Mouse (Mus musculus): ENCODE data around the gene Blnk.

The Blnk gene

DNA sequence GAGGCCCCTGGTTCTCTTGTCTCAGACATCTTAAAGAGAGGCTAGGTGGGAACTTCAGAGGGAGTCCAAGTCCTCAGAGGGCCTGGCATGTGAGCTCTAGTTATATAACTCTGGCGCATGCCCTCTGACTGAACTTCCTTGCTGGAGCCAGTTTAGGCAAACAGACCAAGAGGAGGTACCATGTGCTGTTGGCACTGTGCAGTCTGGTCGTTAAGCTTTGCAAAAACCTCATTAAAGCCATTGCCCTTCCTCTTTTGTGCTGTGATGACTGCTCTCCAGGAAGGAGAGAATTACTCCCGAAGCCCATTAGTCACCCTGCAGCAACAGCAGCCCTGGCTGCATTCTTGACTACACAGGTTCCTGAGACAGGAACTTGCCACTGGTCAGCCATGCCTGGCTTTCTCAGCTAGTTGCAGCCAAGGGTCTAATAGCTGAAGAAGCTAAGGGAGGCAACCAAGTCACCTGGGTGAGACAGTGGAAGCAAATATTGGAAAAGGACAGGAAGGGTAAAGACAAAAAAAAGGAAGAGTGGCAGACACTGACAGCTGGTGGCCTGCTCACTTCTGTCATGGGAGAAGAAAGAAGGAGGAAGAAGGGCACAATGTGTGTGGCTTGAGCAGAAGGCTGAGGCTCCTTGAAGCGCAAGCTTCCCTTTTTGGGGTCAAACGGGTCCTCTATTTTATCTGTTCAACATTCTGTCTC, 4.3 kb upstream of the Blnk start:
- peak; percentile 52 for DNase-seq

DNA sequence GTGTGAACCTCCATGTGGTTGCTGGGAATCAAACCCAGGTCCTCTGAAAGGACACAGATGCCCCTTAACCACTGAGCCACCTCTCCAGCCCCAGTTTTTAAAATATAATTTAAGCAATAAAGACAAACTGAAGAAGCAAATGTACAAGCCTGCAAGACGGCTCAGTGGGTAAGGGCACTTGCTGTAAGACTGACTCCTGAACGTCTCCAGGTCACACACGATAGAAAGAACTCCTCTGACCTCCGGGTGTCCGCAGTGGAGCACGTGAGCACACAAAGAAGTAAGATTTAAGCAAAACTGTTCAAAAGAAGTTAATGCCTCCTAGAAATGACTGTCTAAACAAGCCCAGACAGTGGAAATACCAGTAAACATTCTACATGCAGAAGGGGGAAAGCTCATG, 2.4 kb upstream of the Blnk start:
- no peak for DNase-seq

DNA sequence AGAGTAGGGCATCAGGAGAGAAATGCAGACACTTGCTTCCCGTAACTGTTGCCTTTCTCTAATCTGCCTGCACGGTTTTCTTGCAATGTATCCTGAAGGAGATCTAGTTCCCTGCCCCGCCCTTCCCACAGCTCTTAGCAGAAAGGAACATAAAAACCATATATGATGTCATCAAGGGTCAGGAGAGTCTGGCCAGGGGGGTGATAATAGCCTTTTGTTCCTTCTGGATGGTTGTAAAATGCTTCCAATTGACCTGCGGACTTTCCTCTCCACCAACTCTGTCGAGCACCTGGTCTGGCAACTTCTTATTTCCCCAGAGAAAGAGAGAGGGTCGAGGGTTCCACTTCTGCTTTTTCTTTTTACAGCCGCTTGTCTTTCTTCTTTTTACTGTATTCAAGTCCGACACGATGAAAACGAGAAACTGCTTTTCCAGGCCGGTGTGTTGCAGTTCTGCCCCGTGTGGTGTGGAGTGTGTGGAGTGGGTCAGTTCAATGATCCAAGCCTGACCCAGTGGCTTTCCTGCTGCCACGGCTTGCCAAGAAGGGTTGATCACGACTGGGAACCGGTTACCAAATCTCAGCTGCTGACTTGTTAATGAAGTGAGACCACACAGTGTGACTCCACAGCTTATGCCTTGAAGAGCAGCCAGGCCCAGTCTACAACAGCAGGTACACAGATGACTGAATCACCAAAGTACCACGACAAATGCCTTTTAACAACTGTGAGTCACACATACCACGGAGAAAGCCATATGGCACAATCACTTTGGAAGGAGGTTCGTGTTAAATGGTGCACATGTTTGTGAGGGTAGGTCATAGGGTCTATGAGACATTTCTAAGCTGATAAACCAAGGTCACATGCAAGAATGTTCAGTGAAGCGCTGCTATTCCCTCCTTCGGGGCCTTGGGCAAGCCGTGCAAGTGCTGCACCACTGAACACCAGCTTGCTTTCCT, 1.4 kb upstream of the Blnk start:
- DNase-seq = peak; percentile 35

DNA sequence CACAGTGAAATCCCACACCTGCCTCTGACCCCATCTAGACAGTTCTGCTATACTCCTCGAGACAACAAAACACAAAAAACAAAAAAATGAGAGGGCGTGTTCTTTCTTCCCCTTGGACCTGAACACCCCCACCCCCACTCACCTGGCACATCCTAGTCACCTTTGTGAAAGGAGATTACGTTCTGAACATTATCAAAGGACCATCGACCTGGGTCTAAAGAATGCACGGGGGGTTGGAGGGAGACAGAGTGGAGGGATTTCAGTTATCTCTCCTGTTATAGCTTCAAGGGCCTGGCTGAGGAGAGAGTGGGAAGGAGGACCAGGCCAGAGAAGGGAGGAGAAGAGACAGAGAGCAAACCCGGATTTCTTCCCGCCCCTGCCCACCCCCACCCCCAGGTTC, 576 bp upstream of the Blnk start:
- DNase-seq = no peak

DNA sequence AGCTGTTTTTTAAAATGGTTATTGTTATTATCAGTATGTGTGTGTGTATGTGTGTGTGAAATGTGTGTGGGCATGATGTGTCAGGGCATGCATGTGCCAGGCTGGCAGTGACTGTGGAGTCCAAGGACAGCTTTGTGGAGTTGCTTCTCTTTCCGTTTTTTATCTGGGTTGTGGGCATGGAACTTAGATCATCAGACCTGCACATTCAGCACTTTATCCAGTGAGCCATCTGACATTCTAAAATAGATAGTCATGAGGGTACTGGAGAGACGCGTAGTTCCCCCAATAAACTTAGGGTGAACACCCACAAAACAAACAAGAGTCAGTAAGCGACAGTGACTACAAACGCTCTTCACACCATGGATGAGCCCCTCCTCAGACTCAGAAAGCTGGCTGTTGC, 979 bp downstream of the Blnk start:
- DNase-seq = no peak

DNA sequence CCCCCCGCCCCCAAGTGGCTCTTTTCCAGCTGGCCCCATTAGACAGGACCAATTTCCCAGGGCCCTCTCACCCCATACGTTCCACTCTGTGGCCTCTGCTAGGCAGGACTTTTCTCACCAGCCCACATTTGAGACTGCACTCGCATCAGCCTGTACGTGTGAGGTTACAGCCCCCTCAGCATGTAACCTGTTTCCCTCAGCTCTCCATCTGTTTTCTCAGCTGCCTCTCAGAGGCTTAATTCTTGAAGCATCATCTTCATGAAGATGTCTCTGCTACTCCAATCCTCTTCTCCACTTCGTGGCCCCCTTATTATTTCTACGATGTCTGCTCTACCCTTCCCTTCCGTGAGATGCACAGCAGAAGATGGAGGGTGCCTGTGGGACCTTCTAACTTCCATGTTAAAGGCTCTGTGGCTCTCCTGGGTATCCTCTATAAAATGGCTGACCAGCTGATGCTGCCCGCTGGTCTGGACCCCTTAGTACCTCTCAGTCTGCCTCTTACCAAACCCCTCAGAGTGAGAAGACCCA, 1.8 kb downstream of the Blnk start:
- no peak for DNase-seq

DNA sequence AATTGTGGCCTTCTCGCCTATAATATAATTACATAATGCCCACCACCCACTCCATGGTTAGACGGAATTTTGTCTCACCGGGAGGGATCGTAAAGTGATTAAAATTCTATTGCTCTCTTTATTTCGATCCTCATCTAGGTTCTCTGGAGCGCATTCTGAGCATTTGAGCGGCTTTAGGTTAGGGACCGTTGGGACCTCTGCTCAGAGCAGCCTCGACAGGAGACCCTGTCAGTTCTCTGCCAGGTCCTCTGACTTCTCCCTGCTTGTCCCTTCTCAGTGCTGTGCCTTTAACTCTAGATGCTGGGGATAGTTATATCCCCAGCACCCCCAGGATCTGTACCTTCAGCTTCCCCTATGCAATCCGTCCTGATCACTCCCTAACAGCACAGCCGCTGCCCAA, 2.2 kb downstream of the Blnk start:
- DNase-seq = no peak

DNA sequence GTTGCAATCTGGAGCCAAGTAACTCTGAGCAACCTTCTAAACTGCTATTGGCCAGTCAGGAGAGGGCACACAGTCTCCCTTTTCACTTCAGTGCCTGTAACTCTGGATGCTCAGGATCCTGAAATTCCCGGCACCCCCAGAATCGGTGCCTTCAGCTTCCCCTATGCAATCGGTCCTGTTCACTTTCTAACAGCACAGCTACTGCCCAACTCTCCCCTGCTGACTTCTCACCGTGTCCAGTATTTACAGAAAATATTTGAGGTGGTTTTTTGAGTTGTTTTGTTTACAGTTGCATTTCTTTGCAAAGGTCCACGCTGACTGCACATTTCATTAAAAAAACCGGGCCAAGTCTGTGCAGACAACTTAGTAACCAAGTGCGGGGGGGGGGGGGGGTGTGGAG, 2.7 kb downstream of the Blnk start:
- no peak for DNase-seq

DNA sequence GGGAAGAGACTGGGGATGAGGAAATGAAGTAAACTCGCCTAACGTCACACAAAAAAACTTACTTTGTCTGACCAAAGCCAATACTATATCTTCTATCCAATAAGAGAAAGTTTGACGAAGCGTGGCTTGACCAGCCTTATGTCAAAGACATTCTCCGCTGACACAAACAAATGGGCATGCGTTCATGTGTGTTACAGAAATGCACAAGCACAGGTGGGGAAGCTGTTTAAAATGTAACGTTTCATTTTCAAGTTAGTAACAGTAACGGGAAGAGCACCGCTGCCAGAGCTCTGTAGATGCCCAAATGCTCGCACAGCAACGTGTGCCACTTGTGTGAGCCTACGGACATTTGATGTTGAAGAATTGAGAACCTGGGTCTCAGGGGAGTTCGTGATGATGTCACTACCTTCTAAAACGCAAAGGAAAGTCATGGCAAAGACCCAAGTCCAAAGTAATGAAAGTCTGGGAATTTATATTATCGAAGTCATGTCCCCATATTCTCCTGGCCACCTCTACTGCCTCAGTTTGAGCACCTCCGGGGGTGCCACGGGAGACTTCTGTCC, 3.5 kb downstream of the Blnk start:
- DNase-seq = no peak

DNA sequence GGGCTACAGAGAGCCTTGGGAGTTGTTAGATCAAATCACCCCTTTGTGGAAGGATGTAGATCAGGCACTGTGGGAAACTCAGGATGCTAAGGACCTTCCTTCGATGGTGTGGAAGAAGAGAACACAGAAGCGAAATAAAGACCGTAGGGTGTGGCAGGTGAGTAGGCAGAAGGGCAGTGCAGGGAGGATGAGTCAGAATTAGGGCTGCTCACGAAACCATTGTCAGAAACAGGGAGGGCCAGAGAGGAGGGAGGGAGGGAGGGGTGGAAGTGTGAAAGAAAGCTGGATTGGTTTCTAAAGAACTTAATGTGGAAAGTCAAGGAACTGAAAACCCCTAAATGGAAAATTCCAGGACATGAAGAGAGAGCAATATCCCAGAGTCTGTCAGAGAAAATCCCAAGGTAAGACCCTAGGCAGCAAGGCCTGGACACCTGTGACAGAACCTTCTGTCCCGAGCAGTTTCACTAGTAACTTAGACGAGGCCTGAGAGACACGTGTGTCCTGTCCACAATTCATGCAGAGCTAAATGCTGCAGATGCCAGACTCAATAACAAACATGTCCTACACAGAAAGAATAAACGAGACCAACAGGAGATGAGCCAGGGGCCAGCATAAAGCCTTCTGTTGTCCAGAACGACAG, 4.3 kb downstream of the Blnk start:
- DNase-seq = no peak

DNA sequence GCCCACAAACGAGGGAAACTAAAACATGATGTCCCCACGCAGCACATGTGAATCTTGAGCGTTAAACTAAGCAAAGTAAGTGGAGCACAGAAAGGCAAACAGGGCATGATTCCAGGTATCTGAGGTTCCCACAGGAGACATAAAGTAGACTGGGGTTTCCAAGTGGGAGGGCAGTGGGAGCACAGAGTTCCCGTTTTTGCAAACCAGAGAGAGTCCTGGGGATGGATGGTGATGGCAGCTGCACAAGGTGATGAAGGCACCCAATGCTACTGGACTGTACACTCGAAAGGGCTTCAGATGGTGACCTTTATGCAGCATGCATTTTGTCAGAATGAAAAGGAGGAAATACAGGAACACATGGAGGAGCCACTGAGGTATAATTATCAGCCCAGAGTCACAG, 5.5 kb downstream of the Blnk start:
- no peak for DNase-seq

DNA sequence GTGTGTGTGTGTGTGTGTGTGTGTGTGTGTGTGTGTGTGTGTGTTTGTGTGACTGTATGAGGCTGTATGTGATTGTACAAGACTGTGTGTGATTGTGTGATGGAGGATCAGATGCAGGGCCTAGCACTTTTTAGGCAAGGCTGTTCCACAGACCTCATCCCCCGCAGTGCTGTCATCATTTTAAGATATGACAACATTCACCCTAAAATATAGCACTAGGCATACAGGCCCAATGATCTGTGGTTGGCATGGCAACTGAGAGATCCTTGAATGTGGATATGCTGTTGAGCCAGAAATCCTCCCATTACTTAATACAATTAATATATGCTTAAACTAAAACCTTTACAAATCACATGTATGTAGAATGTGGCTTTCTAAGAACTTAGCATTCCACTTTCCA, 9.8 kb downstream of the Blnk start:
- no peak for DNase-seq

DNA sequence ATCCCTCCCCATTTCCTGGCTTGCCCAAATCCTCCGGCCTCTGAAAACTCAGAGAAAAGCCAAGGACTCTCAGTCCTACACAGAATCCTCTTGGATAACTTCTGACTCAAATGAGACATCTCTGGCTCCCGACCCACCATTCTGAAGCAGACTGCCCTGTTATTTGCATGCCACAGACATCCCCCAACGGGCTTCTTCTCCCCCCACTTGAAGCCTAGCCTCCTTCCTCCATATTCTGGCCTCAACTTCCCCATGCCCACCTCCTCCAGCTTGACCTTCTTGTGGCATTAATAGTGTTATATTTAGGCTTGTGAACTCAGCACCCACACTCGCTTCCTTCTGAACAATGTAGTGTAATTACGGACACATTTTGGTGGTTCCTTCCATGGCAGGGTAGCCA, 13.7 kb downstream of the Blnk start:
- DNase-seq = no peak

DNA sequence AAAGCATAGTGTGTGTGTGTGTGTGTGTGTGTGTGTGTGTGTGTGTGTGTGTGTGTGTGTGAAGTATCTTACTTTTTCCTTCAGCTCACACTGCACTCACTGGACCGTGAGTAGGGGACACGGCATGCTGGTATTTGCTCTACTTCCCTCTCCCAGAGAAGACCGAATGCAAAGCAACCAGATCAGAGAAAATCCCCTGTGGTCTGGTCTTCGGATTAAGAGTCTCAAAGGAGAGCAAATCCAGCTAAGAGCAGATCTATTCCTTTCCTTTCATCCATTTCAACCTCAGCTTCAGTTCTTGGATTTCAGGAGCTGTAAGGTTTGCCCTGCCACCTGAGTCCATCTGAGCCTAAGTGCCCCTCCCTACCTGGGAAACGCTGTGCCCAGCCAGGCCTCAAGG, 16.3 kb downstream of the Blnk start:
- no peak for DNase-seq

DNA sequence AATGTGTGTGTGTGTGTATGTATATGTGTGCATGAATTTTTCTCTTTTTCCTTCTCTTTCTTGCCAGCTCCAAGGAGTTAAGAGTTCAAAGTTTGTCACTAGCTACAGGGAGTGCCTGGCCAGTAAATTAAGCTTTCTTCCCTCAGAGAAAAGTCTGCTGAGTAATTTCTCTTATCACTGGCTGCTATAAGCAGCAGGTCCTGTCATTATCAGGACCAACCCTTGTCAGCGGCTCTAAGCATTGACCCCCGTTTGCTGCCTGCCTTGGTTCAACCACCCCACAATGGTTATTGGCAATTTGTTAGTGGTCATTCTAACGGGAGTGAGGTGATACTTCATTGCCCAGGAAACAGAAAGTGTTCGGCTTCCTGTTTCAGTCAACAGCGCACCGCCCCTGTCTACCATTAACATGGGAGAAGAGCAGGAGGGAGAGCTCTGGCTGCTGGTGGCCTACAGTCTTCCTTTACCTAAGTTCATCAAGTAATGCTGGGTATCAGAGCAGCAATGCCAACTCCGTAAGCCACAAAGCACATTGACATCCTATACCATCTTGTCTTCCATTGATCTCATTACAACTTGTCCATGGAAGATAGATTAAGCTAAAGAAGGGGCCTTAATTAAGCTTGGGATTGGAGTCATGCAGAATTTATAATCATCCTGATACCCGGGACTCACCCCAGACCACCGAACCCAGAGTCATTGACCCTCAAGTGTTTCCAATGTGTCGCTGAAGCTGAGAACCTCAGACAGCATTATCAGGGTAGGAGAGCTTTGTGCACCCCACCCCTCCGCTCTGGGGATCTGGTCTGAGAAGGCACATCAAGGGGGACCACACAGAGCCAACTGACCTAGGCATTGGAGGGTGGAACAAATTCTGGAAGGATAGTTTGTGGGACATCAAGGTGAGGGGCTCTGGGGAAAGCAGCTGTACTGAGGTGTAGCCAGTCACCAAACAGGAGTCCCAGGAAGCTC, 17.1 kb downstream of the Blnk start:
- DNase-seq = no peak

DNA sequence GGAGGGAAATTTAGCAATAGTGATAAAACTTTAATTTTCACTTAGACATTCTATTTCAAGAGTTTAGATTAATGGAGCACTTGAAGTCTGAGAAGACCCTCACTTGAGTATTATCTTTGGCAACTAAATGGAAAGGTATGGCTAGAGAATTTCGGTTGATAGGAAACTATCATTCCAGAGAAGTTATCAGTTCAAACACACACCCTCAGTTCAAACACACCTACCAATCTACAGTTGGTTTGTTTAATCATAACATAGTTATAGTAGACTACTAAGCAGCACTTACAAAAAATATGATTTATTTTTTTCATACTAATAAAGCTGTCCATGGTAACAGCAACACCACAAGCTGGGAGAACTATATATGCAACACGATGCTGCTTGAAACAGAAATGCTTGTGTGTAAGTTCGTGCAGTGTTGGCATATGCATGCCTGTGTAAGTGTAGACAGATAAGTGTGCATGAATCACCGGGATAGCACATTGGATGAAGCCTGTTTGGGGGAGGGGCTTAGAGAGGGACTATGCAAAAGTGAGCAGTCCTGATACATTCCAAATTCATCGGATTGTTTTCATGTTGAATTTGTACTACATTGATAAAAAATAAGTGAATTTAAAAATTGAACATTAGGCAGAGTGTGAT, 22.9 kb downstream of the Blnk start:
- DNase-seq = no peak

DNA sequence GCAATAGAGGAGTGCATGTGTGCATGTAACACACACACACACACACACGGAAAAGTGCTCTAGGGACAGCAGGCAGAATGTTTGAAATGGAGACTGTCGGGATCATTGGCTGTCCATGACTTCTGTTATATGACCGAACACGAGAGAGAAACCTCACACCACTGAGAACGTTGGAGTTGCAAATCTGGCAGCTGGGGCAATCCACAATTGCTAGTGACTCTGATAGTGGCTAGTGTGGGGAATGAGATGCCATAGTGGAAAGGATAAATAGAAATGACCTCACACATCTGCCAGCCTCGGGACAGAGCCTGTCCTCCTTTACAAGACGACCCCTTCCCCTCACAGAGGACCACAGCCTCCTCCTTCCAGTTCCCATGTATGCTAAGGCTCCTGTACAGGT, 23.6 kb downstream of the Blnk start:
- no peak for DNase-seq

DNA sequence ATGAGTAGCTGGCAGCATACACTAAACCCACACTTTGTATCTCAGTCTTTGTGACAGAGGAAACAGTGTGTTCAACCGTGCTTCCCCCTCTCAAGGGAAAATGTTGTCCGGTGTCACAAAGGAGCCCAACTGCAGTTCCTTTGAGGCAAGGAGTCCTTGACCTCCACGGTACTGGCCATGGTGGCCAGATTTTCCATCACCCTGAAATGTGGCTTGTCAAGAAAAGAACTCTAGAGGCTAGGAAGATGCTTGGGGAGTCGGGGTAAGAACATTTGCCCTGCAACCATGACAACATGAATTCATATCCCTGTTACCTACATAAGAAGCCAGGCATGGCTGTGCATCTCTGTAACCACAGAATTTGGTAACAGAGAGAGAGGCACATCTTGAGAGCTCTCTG, 24.0 kb downstream of the Blnk start:
- DNase-seq = no peak

DNA sequence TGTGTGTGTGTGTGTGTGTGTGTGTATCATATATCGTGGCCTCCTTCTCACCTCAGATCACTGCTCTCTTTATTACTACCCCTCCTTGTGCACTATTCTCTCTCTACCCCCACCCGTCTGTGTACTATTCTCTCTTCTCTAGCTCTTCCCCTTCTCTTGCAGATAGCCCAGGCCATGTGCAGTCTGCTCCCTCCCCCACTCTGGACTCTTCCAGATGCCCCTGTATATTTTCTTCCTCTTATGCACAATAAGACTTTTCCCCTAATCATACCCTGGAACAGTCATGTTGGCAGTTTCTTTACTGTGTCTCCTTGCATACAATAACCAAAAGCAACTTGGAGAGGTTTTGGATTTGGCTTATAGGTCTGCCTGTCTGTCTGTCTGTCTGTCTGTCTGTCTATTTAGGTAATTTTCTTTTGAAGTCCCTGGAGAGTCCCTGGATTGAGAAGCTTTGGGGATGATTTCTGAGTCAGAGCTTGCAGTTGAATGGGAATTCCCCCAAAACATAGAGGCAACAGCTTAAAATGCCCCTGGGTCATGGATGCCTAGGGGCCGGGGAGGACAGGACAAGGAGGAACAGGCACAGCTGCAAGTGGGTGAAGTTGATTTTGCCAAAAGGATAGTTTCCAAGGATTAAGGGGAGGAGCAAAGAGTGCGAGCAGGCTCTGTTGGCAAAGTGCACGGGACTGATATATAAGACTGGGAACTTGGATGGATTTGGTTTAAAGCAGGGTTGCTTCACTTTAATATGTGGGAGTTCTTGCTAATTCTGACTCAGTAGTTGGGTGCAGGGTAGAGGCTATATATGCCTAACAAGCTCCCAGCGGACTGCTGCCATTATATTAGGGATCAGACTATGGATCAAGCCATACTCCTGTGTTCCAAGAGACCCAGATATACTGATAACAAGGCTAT, 29.1 kb downstream of the Blnk start:
- no peak for DNase-seq

DNA sequence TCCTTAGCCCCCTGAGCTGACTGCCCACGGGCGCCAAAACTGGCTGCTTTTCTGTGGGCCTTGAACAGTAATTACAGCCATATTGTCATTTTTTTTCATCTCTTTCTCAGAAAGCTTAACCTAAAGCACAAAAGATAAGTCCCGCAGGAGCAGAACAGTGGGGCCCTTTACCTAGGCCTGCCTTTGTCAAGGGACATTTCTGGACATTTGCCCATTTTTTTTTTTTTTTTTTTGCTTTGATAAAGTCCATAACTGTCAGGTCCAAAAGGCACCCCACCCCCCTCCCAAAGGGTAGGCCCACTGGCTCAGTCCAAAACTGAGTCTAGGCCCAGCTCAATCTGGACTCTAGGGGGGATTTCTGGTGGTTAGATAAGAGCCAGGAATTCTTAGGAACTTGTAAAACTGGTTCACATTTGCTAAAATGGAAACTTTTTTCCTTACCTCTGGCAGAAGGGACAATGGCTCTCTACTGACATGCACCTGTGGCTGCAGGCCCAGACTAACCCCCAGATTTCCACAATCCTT, 29.9 kb downstream of the Blnk start:
- DNase-seq = no peak

All from kidney, adult 18-20 months (tissue).